Mouse (Mus musculus) neutrophil, adult 5-6 weeks (primary cell): ENCODE measurements around the gene Tbc1d30. TPM values are rescaled to one million over a fixed set of nuclear protein-coding genes. Genes with fewer than 3 reads are reported as not detected.

Source experiments
- ATAC-seq: fragments of 151-379, 151-347 bp; 2 replicates; pipeline ENCODE4 v1.8.0; 2017; ENCODE audit warnings: mild to moderate bottlenecking, moderate TSS enrichment; ENCODE audit not compliant: insufficient number of reproducible peaks, poor library complexity, low FRiP score, severe bottlenecking; ENCODE audit errors: extremely low read depth
- total RNA-seq: library from RNA; stranded (forward); fragments of 200-1000 nt; gene quantifications from 2 replicates; pipeline ENCODE4 v1.2.3, GENCODE M21; 2017

Tbc1d30 gene
- total RNA-seq, 1 experiment from 2014 or later, result 0.93 TPM

DNA sequence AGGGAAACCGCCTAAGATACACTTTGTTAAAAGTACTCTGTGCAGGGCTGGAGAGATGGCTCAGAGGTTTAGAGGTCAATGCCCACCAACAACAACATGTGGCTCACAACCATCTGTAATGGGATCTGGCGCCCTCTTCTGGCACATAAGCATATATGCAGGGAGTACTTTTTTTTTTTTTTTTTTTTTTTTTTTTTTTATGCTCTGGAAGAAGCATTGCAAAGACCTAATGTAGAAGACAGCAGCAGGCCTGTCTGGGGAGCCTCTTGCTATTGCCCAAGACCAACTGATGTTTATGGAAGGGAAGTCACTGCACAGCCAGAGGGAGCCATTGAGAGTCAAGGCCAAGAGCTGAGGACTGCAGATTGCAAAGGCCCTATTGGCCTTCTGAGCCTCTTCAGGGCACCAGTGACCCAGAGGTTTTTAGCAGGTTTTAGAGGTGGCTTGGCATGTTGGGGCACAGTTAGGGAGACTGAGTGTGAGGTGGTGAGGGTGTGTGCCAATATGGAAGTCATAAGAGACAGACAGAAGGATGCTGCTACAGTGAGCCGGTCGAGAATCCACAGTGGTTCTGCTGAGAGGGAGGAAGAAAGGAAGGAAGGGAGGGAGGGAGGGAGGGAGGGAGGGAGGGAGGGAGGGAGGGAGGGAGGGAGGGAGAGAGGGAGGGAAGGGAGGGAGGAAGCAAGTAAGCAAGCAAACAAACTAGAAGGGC is 61.0 kb downstream of the Tbc1d30 start:
- ATAC-seq, result peak; percentile 28; the same call in 1 of the 2 replicates

DNA sequence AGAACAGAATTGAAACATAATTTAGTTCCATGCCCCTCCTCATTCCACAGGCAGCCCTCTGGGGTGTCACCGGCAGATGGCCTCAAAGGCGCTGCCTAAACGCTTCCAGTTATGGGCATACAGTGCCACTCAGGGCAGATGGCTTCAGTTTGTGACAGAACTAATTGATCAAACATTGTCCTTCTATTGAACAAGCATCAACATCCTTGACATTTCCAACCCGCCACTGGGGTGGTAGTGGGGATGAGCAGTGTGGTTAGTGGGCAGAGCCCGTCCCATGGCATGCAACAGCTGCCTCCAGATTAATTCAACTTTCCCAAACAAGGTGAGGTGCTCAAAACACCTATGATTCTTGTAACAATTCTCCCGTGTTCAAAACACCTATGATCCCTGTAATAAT is 68.2 kb downstream of the Tbc1d30 start:
- no peak for ATAC-seq

GRCm38 (mm10) chr10:121282436-121282835 is 68.6 kb downstream of the Tbc1d30 start:
- no peak for ATAC-seq

- ATAC-seq, result no peak
These were observed 70.1 kb downstream of the Tbc1d30 start for GRCm38 (mm10) chr10:121280943-121281342.

DNA sequence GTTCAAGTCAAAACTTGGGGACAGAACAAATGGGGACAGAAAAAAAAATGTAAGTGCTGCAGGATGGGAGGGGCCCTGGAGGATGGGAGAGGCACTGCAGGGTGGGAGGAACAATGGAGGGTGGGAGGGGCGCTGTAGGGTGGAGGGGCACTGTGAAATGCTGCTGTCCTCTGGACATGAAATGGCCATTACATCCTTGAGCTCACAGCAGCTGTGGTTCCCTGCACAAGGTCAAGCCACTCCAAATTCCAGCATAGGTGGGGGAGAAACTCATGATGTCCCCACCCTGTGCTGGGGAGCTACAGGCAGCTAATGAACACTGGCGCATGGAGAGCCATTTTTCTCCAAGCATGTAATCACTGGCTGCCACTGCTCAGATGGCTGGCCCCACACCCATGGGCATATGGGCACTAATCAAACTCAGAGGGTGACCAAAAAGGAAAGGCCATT is 74.0 kb downstream of the Tbc1d30 start:
- no peak for ATAC-seq

GRCm38 (mm10) chr10:121274964-121275363 is 76.1 kb downstream of the Tbc1d30 start:
- no peak for ATAC-seq

DNA sequence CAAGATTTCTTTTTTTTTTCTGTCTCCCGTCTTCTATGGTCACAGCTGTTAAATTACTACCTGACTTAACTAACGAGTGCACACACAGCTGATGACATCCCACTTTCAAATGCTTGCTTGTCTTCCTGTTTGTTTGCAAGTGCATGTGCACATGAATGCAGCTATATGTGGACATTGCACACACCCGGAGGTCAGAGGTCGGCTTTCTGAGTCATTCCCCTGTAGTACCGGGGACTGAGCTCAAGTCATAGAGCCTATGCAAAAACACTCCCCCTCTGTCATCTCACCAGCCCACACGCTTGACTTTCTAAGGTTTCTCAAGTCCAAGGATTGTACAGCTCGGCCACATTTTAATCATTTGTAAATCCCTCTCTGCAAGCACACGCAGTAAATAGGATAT is 80.1 kb downstream of the Tbc1d30 start:
- no peak for ATAC-seq

- ATAC-seq, result no peak
These were observed 82.3 kb downstream of the Tbc1d30 start for GRCm38 (mm10) chr10:121268771-121269170.

GRCm38 (mm10) chr10:121264204-121264575 is 86.9 kb downstream of the Tbc1d30 start:
- no peak for ATAC-seq

- ATAC-seq, result peak; percentile 28; the same call in 1 of the 2 replicates
These were observed 87.4 kb downstream of the Tbc1d30 start for GRCm38 (mm10) chr10:121263520-121264203.

- ATAC-seq, result no peak
These were observed 88.9 kb downstream of the Tbc1d30 start for GRCm38 (mm10) chr10:121262206-121262605.

- ATAC-seq, result no peak
These were observed 90.0 kb downstream of the Tbc1d30 start for GRCm38 (mm10) chr10:121261036-121261592.

GRCm38 (mm10) chr10:121256115-121256825 is 94.8 kb downstream of the Tbc1d30 start:
- ATAC-seq, result peak; percentile 79; the same call in 1 of the 2 replicates

DNA sequence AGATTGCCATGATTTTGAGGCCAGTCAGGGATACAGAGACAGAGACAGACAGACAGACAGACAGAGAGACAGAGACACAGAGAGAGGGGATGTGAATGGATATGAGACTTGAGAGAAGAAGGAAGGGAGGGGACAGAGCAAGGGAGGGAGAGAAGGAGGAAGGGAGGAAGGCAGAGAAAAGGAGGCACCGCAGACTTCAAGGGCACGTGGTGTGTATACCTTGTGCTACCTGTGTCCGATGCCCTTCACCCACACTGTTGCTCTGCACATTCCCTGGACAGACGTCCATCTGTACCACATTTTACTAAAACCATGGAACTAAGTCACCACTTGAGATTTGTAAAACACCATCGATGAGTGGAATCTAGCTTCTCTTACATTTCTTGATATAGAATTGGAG is 95.6 kb downstream of the Tbc1d30 start:
- ATAC-seq, result no peak

DNA sequence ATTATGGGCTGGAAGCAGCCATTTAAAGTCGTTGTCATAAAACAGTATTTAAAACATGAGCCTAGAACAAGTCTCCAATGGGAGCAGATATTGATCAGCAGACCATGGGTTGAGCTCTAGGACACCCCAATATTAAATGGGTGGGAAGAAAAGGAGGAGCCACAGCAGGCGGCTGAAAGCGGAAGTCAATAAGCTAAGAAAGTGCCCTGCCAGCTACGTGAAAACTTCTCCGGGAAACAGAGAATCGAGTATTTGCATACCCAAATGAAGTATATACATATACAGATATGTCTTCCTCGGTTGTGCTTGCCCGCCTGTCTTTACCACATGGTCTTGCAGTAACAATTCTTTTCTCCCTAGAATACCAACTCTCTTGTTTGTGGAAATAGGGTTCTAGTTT is 96.7 kb downstream of the Tbc1d30 start:
- no peak for ATAC-seq

GRCm38 (mm10) chr10:121252781-121253180 is 98.3 kb downstream of the Tbc1d30 start:
- ATAC-seq, result no peak

DNA sequence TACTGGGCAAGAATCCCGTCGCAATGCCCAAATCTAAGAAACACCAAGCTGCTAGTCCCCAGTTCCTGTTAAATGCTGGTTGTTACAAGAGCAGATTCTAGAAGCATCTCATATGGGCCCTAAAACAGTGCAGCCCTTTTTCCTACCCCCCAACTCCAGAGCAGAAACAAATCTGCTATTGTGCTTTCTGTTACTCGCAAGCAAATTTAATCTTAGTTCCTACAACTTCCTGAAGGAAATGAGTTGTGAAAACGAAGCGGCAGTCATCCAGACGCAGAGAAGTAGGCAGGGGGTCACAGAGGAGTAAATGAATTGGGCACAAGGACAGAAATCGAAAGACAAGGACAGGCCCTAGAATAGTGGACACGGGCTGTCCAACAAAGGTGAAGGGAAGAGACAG is 99.9 kb downstream of the Tbc1d30 start:
- no peak for ATAC-seq

DNA sequence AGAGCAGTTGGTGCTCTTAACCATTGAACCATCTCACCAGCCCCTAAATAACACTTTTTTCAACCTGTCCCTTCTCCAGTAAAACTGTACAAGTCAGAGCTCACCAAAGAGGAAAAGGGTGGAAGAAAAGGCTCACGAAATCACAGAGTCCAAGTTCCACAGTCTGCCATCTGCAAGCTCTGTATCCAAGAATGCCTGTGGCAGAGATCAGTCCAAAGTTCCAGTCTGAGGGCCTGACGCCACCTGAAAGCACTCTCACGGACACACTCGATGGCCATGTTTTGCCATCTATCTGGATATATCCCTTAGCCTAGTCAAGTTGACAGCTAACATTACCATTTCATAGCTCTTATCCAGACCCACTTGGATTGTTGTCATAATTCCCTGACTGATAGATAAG is 101.3 kb downstream of the Tbc1d30 start:
- ATAC-seq, result no peak

DNA sequence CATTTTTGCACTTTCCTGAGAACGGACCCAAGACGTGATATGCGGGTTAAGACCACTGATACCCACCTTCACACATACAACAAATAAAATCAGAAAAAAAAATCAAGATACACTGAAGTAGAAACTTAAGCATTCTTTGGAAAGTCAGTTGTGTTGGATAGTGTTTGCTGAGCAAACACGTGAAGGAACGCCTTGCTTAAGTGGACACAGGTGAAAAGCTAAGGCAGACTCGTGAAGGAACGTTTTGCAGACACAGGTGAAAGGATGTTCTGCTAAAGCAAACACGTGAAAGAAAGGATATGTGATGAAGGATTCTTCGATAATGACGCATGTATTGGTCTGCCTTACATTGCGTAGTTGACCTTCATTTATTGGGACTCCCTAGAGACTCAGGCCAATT is 103.5 kb downstream of the Tbc1d30 start:
- no peak for ATAC-seq

GRCm38 (mm10) chr10:121246971-121247370 is 104.1 kb downstream of the Tbc1d30 start:
- ATAC-seq, result no peak
